Mouse (Mus musculus): Measurements from ENCODE around the gene Taf5l.

GRCm38 (mm10) chr8:123992587-123992986 lies 28.6 kb downstream of the Taf5l start:
- no peak for TF ChIP-seq CTCF (IDR thresholded peaks at IDR 0.05; ENCODE audit: insufficient read depth, low read depth, low read length)
- TF ChIP-seq POLR2A (IDR thresholded peaks at IDR 0.05; ENCODE audit: insufficient read depth, low read depth, low read length), result no peak

All from olfactory bulb, adult 2 months (tissue).